Mouse (Mus musculus): ENCODE data around the gene Snrnp40.

Gene Snrnp40

GRCm38 (mm10) chr4:130359486-130360237 lies at the start of gene Snrnp40, which contains the start of gene Zcchc17:
TSS of gene Snrnp40 (plus strand) at chr4:130360132.
TSS of gene Zcchc17 (minus strand) at chr4:130359943.
- TF ChIP-seq GATA4 (IDR thresholded peaks at IDR 0.05; ENCODE audit: insufficient replicate concordance, low read length): no peak

- no peak for TF ChIP-seq GATA4 (IDR thresholded peaks at IDR 0.05; ENCODE audit: insufficient replicate concordance, low read length)
Measured at GRCm38 (mm10) chr4:130312526-130312925, 47.4 kb upstream of the Snrnp40 start.

- TF ChIP-seq GATA4 (IDR thresholded peaks at IDR 0.05; ENCODE audit: insufficient replicate concordance, low read length): no peak
Measured at GRCm38 (mm10) chr4:130313552-130313951, 46.4 kb upstream of the Snrnp40 start.

- TF ChIP-seq GATA4 (IDR thresholded peaks at IDR 0.05; ENCODE audit: insufficient replicate concordance, low read length): no peak
Measured at GRCm38 (mm10) chr4:130315771-130316527, 44.0 kb upstream of the Snrnp40 start.

GRCm38 (mm10) chr4:130316691-130317090 lies 43.2 kb upstream of the Snrnp40 start:
- no peak for TF ChIP-seq GATA4 (IDR thresholded peaks at IDR 0.05; ENCODE audit: insufficient replicate concordance, low read length)

- no peak for TF ChIP-seq GATA4 (IDR thresholded peaks at IDR 0.05; ENCODE audit: insufficient replicate concordance, low read length)
Measured at GRCm38 (mm10) chr4:130318122-130318521, 41.8 kb upstream of the Snrnp40 start.

- no peak for TF ChIP-seq GATA4 (IDR thresholded peaks at IDR 0.05; ENCODE audit: insufficient replicate concordance, low read length)
Measured at GRCm38 (mm10) chr4:130319564-130319963, 40.4 kb upstream of the Snrnp40 start.

GRCm38 (mm10) chr4:130321640-130322039 lies 38.3 kb upstream of the Snrnp40 start:
- no peak for TF ChIP-seq GATA4 (IDR thresholded peaks at IDR 0.05; ENCODE audit: insufficient replicate concordance, low read length)

GRCm38 (mm10) chr4:130322567-130322966 lies 37.4 kb upstream of the Snrnp40 start:
- TF ChIP-seq GATA4 (IDR thresholded peaks at IDR 0.05; ENCODE audit: insufficient replicate concordance, low read length): no peak

- no peak for TF ChIP-seq GATA4 (IDR thresholded peaks at IDR 0.05; ENCODE audit: insufficient replicate concordance, low read length)
Measured at GRCm38 (mm10) chr4:130323165-130323564, 36.8 kb upstream of the Snrnp40 start.

- no peak for TF ChIP-seq GATA4 (IDR thresholded peaks at IDR 0.05; ENCODE audit: insufficient replicate concordance, low read length)
Measured at GRCm38 (mm10) chr4:130323607-130324006, 36.3 kb upstream of the Snrnp40 start.

- no peak for TF ChIP-seq GATA4 (IDR thresholded peaks at IDR 0.05; ENCODE audit: insufficient replicate concordance, low read length)
Measured at GRCm38 (mm10) chr4:130325446-130325845, 34.5 kb upstream of the Snrnp40 start.

GRCm38 (mm10) chr4:130327366-130327765 lies 32.6 kb upstream of the Snrnp40 start:
- no peak for TF ChIP-seq GATA4 (IDR thresholded peaks at IDR 0.05; ENCODE audit: insufficient replicate concordance, low read length)

- no peak for TF ChIP-seq GATA4 (IDR thresholded peaks at IDR 0.05; ENCODE audit: insufficient replicate concordance, low read length)
Measured at GRCm38 (mm10) chr4:130335867-130336266, 24.1 kb upstream of the Snrnp40 start.

GRCm38 (mm10) chr4:130341691-130342090 lies 18.2 kb upstream of the Snrnp40 start:
- no peak for TF ChIP-seq GATA4 (IDR thresholded peaks at IDR 0.05; ENCODE audit: insufficient replicate concordance, low read length)

GRCm38 (mm10) chr4:130349666-130350065 lies 10.3 kb upstream of the Snrnp40 start:
- no peak for TF ChIP-seq GATA4 (IDR thresholded peaks at IDR 0.05; ENCODE audit: insufficient replicate concordance, low read length)

Data from liver, adult (tissue).